Mouse (Mus musculus) small intestine, adult 2 months (tissue): ENCODE measurements at regions not wholly inside any gene's neighbourhood (a gene's known extent, or its start where the extent isn't known, plus 50 kb on each side); places are given as distances from the start of the nearest gene placed in this dataset.

Experiments used
- H3K27ac ChIP-seq: fragments of 200-500 bp; 2 replicates; pipeline ENCODE4 v1.5.1; 2012; ENCODE audit warnings: low read depth, low read length, control low read depth, inconsistent platforms; ENCODE audit not compliant: insufficient read depth
- H3K27me3 ChIP-seq: fragments of 200-500 bp; 2 replicates; pipeline ENCODE4 v1.6.1; 2012; ENCODE audit warnings: mild to moderate bottlenecking, moderate library complexity, low read length, inconsistent platforms; ENCODE audit not compliant: control insufficient read depth, insufficient read depth
- H3K36me3 ChIP-seq: fragments of 200-500 bp; 2 replicates; pipeline ENCODE4 v1.6.1; 2012; ENCODE audit warnings: mild to moderate bottlenecking, low read length, control low read depth, inconsistent platforms; ENCODE audit not compliant: control insufficient read depth, insufficient read depth
- H3K4me1 ChIP-seq: fragments of 200-500 bp; 2 replicates; pipeline ENCODE4 v1.6.1; 2012; ENCODE audit warnings: low read length, inconsistent platforms, mixed read lengths; ENCODE audit not compliant: control insufficient read depth, insufficient read depth, insufficient read length
- H3K4me3 ChIP-seq: fragments of 200-500 bp; 2 replicates; pipeline ENCODE4 v1.5.1; 2012; ENCODE audit warnings: low read depth, mild to moderate bottlenecking, control low read depth, inconsistent platforms, low read length, moderate library complexity
- CTCF ChIP-seq: fragments of 200-500 bp; IDR thresholded peaks from 2 replicates; pipeline ENCODE4 v1.5.1; 2012; ENCODE audit warnings: low read depth, mild to moderate bottlenecking, control low read depth, inconsistent platforms, low read length, moderate library complexity, mixed read lengths; ENCODE audit not compliant: insufficient replicate concordance, insufficient read length; ENCODE audit errors: extremely low read depth
- POLR2A ChIP-seq: fragments of 200-500 bp; IDR thresholded peaks from 2 replicates; pipeline ENCODE4 v1.6.1; 2012; ENCODE audit warnings: low read depth, mild to moderate bottlenecking, control low read depth, inconsistent platforms, low read length, moderate library complexity
- WGBS: fragments of 180-500 bp; shearing (Covaris S2); methylation state at CpG from one replicate; pipeline ENCODE4 v1.1.7; 2018; 5-methylcytosine and 5-hydroxymethylcytosine counted together

- Histone ChIP-seq H3K27me3 (no peaks in the 10 kb centered on the region), H3K4me3 (no peak overlapping the region), H3K4me1 (no peaks in the 10 kb centered on the region), H3K27ac (peak overlapping the region; percentile 60), H3K36me3 (no peaks in the 10 kb centered on the region)
- TF ChIP-seq POLR2A (no peak), CTCF (no peak)
- WGBS = 59% methylated on average over 10 of the region's 10 CpGs
Observed at GRCm38 (mm10) chr7:88206914-88207710, 70.8 kb upstream of the Ctsc start.

- H3K36me3 ChIP-seq = no peaks in the 10 kb centered on the region
- no peak overlapping the region for H3K27ac ChIP-seq
- no peaks in the 10 kb centered on the region for H3K4me1 ChIP-seq
- H3K4me3 ChIP-seq = no peak overlapping the region
- no peak for TF ChIP-seq CTCF
- TF ChIP-seq POLR2A = no peak
- 81% methylated on average over 2 of the region's 2 CpGs for WGBS
- no peaks in the 10 kb centered on the region for H3K27me3 ChIP-seq
Observed at GRCm38 (mm10) chr7:88214713-88215198, 63.1 kb upstream of the Ctsc start.

- Histone ChIP-seq H3K27me3 (no peaks in the 10 kb centered on the region), H3K36me3 (no peaks in the 10 kb centered on the region), H3K27ac (no peak overlapping the region), H3K4me3 (no peak overlapping the region), H3K4me1 (no peaks in the 10 kb centered on the region)
- 92% methylated on average over 1 of the region's 1 CpGs for WGBS
- TF ChIP-seq POLR2A (no peak), CTCF (no peak)
Observed at GRCm38 (mm10) chr7:88215425-88215824, 62.5 kb upstream of the Ctsc start.

GRCm38 (mm10) chr7:88222141-88222540, 55.7 kb upstream of the Ctsc start:
- no peaks in the 10 kb centered on the region for H3K27me3 ChIP-seq
- no peak overlapping the region for H3K4me3 ChIP-seq
- H3K27ac ChIP-seq = no peak overlapping the region
- no peaks in the 10 kb centered on the region for H3K36me3 ChIP-seq
- peaks cover 2% of the 10 kb centered on the region; the same call in 1 of the 2 replicates for H3K4me1 ChIP-seq
- WGBS = 79% methylated on average over 2 of the region's 2 CpGs
- TF ChIP-seq CTCF = no peak
- TF ChIP-seq POLR2A = no peak

- Histone ChIP-seq H3K4me3 (no peak overlapping the region), H3K36me3 (no peaks in the 10 kb centered on the region), H3K4me1 (peaks cover 2% of the 10 kb centered on the region; the same call in 1 of the 2 replicates), H3K27me3 (no peaks in the 10 kb centered on the region), H3K27ac (no peak overlapping the region; the same call in 1 of the 2 replicates)
- TF ChIP-seq CTCF (no peak), POLR2A (no peak)
- 58% methylated on average over 1 of the region's 1 CpGs for WGBS
Observed at GRCm38 (mm10) chr7:88225800-88226199, 52.1 kb upstream of the Ctsc start.
